Mouse (Mus musculus) liver, adult 2 months (tissue): ENCODE measurements around the gene Avpr1b. TPM values are rescaled to one million over a fixed set of nuclear protein-coding genes. Genes with fewer than 3 reads are reported as not detected.
"Not testable (repeated sequence)": the region's sequence is repeated elsewhere in the genome, so short reads cannot be mapped to it uniquely, and the experiment has no call there.

Source experiments
- DNase-seq: peaks from one replicate; pipeline ENCODE4 v3.0.0-alpha.2; 2011; ENCODE audit warnings: low read depth, low spot score; ENCODE audit errors: extremely low read depth
- H3K27ac ChIP-seq: fragments of 200-500 bp; replicated peaks from 2 replicates; pipeline ENCODE4 v1.5.1; 2012; ENCODE audit warnings: low read depth, mild to moderate bottlenecking, control low read depth, inconsistent platforms, low read length; ENCODE audit not compliant: insufficient read depth
- H3K27me3 ChIP-seq: fragments of 200-500 bp; 2 replicates; pipeline ENCODE4 v1.6.1; 2012; ENCODE audit warnings: mild to moderate bottlenecking, moderate library complexity, low read length, inconsistent platforms; ENCODE audit not compliant: control insufficient read depth, insufficient read depth
- H3K36me3 ChIP-seq: fragments of 200-500 bp; 2 replicates; pipeline ENCODE4 v1.6.1; 2012; ENCODE audit warnings: low read length, inconsistent platforms; ENCODE audit not compliant: control insufficient read depth, insufficient read depth
- H3K4me1 ChIP-seq: fragments of 200-500 bp; 2 replicates; pipeline ENCODE4 v1.6.1; 2011; ENCODE audit warnings: low read length; ENCODE audit not compliant: control insufficient read depth, insufficient read depth
- H3K4me3 ChIP-seq: fragments of 200-500 bp; 2 replicates; pipeline ENCODE4 v1.5.1; 2011; ENCODE audit warnings: low read depth, mild to moderate bottlenecking, control low read depth, low read length, moderate library complexity; ENCODE audit not compliant: insufficient read depth
- H3K79me2 ChIP-seq: fragments of 200-500 bp; 2 replicates; pipeline ENCODE4 v1.6.1; 2012; ENCODE audit warnings: inconsistent platforms, mild to moderate bottlenecking, low read length, moderate library complexity; ENCODE audit not compliant: control insufficient read depth, insufficient read depth
- H3K9ac ChIP-seq: fragments of 200-500 bp; 2 replicates; pipeline ENCODE4 v1.6.1; 2012; ENCODE audit warnings: low read depth, mild to moderate bottlenecking, control low read depth, inconsistent platforms, low read length
- CTCF ChIP-seq: fragments of 200-500 bp; IDR thresholded peaks from 2 replicates; pipeline ENCODE4 v1.5.1; 2011; ENCODE audit warnings: low read depth, low read length, control low read depth
- POLR2A ChIP-seq: fragments of 200-500 bp; IDR thresholded peaks from 2 replicates; pipeline ENCODE4 v1.6.1; 2011; ENCODE audit warnings: low read length, control low read depth; ENCODE audit not compliant: insufficient read depth; ENCODE audit errors: extremely low read depth
- WGBS: fragments of 180-500 bp; shearing (Covaris S2); methylation state at CpG from one replicate; pipeline ENCODE4 v1.1.7; 2018; 5-methylcytosine and 5-hydroxymethylcytosine counted together
- polyA plus RNA-seq: library from polyadenylated mRNA; depleted of rRNA; stranded (reverse); fragments of >200 nt; gene quantifications from 2 replicates; pipeline ENCODE4 v1.2.3, GENCODE M21; 2012
- total RNA-seq: library from RNA; depleted of rRNA; stranded (reverse); fragments of >200 nt; gene quantifications from 2 replicates; pipeline ENCODE4 v1.2.3, GENCODE M21; 2014

The Avpr1b gene
- total and polyA plus RNA-seq, 2 experiments, result not detected

DNA sequence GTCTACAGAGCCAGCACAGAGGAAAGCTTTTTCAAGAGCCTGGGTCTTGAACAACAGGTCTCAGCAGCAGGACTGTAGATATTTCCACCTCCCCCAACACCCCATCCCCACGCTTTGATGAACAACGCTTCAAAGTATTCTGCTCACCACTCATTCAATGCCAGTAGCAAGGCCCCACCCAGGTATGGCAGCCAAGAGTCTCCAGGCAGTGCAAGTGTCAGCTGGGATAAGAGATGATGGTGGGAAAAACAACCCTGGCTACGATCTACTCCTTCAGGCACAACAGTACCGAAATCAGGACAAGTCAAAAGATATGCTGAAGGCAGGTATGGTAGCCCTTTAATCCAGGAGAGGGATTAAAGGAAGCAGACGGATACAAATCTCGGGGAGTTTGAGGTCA is 27.2 kb downstream of the Avpr1b start:
- no peaks in the 10 kb centered on the region for H3K27me3 ChIP-seq
- no peak for DNase-seq
- H3K36me3 ChIP-seq, result no peaks in the 10 kb centered on the region
- no peak overlapping the region for H3K4me3 ChIP-seq
- peaks cover 15% of the 10 kb centered on the region for H3K4me1 ChIP-seq
- H3K79me2 ChIP-seq, result no peaks in the 10 kb centered on the region
- no peak overlapping the region for H3K9ac ChIP-seq
- H3K27ac ChIP-seq, result no peak overlapping the region
- TF ChIP-seq CTCF, result no peak
- 94% methylated on average over 6 of the region's 6 CpGs for WGBS

DNA sequence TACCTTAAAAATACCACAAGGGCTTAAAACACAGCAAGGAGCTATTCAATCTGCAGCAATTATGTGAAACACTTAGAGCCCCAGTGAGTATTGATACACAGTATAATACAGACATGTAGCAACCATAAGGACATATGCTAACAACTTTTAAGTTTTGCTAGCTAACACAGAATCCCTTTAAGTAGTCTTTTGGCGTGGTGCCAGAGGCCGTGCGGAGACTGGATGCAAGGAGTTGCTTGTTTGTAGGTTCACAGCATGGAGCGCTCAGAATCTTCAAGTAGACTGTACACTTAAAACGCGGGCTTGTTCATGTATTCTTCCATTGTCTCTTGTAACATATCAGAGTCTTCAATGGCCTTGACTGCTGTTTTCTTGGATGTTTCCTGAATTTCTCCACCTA is 33.2 kb downstream of the Avpr1b start:
- not testable (repeated sequence) for H3K27me3 ChIP-seq, H3K4me3 ChIP-seq, H3K27ac ChIP-seq, DNase-seq, H3K4me1 ChIP-seq, H3K9ac ChIP-seq, H3K36me3 ChIP-seq, H3K79me2 ChIP-seq
- WGBS, result 74% methylated on average over 6 of the region's 6 CpGs

DNA sequence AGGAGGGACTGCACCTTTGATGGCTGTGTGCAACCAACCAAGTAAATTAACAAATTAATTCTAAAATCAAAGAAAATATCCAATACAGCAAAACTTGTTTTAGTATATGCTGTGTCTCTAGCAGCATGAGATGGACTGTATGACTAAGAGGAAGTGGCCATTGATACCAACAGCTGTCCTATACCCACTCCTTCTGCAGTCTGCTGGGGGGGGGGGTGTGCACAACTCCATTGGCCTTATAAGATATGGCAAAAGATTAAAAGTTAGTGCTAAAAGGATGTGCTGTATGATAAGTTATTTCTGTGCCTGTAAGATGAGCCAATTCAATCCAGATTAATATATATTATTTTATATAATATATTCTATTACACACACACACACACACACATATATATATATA is 35.5 kb downstream of the Avpr1b start:
- Histone ChIP-seq H3K9ac (no peak overlapping the region), H3K79me2 (no peaks in the 10 kb centered on the region), H3K4me1 (0 out of 2 replicates have a peak, but pooled peaks cover 2% of the 10 kb centered on the region), H3K36me3 (no peaks in the 10 kb centered on the region), H3K27me3 (no peaks in the 10 kb centered on the region), H3K4me3 (no peak overlapping the region), H3K27ac (no peak overlapping the region)
- DNase-seq, result no peak
- no peak for TF ChIP-seq CTCF
- TF ChIP-seq POLR2A, result no peak

DNA sequence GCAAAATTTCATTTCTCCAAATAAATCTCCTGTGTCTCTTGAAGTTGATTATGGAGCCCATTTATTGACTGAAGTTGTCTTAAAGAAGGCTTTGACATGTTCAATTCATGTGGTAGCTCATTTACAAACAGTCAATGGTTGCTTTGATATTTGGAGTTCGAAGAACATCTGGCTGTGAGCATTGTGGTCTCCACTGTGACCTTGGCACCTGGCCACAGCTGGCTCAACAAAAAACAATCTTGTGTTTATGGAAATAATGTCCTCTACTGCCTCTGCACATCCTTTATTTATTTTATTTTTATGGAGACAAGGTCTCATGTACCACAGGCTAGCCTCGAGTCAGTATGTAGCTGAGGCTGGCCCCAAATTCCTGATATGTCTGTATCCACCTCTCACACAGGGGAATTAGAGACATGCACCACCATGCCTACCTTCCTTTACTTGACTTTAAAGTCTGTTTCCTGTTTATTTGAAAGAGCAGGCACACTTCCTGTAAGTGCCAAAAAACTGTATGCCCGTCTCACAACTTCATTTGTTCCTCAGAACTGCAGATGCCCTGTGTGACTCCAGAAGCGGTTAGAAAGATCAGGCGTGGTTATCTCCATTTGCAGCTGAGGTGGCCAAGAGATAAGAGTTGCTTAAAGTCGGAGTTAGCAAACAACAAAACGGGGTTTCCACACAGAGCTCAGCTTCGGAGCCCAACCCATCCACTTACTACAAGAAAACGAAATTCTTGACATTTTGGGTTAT is 38.9 kb downstream of the Avpr1b start, which contains the start of gene Ctse:
Gene Ctse, plus strand, starts transcription at position 516 of the 750 bp plus-strand sequence.
- no peak within 1 kb of the TSS for H3K9ac ChIP-seq
- peak; percentile 72 for DNase-seq
- H3K4me1 ChIP-seq, result 0 out of 2 replicates have a peak, but pooled peaks cover 2% of the 10 kb centered on the region
- H3K27ac ChIP-seq, result peak within 1 kb of the TSS; percentile 52
- no peaks in the 10 kb centered on the region for H3K36me3 ChIP-seq
- H3K79me2 ChIP-seq, result no peaks in the 10 kb centered on the region
- WGBS, result 8% methylated on average over 9 of the region's 9 CpGs
- no peaks in the 10 kb centered on the region for H3K27me3 ChIP-seq
- TF ChIP-seq CTCF (no peak), POLR2A (no peak)
- H3K4me3 ChIP-seq, result no peak within 1 kb of the TSS

DNA sequence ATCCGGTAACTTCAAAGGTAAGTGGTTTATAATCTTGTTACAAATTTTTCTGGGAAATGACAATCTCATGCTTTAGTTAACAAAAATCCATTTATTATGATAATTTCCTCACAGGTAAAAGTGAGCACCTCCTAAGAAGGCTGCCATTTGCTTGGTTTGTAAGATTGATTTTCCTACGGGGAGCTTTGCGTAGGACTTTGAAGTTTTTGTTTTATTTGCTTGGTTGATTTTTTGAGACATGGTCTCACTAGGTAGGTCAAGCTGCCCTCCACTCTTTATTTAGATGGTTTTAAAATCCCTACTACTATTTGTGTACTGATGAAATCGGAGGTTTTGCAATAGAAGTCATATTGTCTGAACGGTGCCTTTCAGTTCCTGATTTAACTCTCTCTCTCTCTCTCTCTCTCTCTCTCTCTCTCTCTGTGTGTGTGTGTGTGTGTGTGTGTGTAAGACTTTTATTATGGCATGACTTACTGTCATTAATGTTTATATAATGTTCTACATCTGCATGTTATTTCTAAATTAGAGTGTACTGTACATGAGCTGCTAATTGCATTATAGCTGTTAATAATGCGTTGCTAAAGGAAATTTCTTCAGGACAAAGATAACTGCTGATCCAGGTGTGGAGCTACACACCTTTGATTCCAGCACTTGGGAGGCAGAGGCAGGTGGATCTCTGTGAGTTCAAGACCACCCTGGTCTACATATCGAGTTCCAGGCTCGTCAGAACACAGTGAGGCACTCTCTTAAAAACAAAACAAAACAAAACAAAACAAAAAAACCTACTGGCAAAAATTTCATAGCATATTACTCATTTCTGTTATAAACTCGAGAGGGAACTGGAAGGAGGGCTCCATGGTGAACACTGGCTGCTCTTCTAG is 39.7 kb downstream of the Avpr1b start:
- Histone ChIP-seq H3K4me3 (no peak overlapping the region), H3K27me3 (no peaks in the 10 kb centered on the region), H3K4me1 (0 out of 2 replicates have a peak, but pooled peaks cover 2% of the 10 kb centered on the region), H3K36me3 (no peaks in the 10 kb centered on the region), H3K9ac (no peak overlapping the region), H3K27ac (no peak overlapping the region; the same call in 1 of the 2 replicates), H3K79me2 (no peaks in the 10 kb centered on the region)
- WGBS, result 36% methylated on average over 9 of the region's 9 CpGs
- TF ChIP-seq POLR2A, result no peak
- TF ChIP-seq CTCF, result no peak
- DNase-seq, result peak; percentile 86

DNA sequence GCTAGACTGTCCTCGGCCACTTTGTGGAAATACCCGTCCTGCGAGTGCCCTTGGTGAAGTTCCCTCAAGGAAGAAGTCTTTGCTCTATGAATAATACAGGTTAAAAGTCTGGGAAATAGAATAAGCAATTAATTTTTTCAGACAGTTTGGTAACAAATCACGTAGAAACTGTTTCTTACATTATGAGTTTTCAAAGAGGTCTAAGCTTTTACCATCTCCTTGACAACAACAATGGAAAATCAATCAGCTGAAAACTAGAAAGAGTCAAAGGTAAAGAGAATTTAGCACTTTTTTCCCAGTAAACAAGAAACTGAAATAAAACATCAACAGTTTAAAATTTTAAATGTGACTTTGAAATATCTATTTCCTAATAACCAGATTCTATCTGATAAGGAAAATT is 41.0 kb downstream of the Avpr1b start:
- DNase-seq, result no peak
- Histone ChIP-seq H3K4me3 (no peak overlapping the region), H3K27me3 (no peaks in the 10 kb centered on the region), H3K9ac (no peak overlapping the region), H3K79me2 (no peaks in the 10 kb centered on the region), H3K36me3 (no peaks in the 10 kb centered on the region), H3K27ac (no peak overlapping the region), H3K4me1 (0 out of 2 replicates have a peak, but pooled peaks cover 2% of the 10 kb centered on the region)
- TF ChIP-seq CTCF, result no peak
- no peak for TF ChIP-seq POLR2A
- 85% methylated on average over 4 of the region's 4 CpGs for WGBS
